Mouse (Mus musculus): ENCODE measurements around the gene 1600002K03Rik. TPM values are rescaled to one million over a fixed set of nuclear protein-coding genes. Genes with fewer than 3 reads are reported as not detected.

The 1600002K03Rik gene
- total RNA-seq, 4 experiments from 2014 or later = 4.9 to 7.7 (median 5.9) TPM

Other genes starting within 250 kb of the 1600002K03Rik start
- 1 to 10 TPM; 1.2 to 1.7 (median 1.3) TPM for gene Arid3a, start 245.9 kb upstream of the 1600002K03Rik start, total RNA-seq (2022)
- 10 to 100 TPM; 28.4 to 36.2 (median 29.6) TPM for gene Wdr18, start 212.8 kb upstream of the 1600002K03Rik start, total RNA-seq (2022)
- gene Grin3b, start 202.2 kb upstream of the 1600002K03Rik start, total RNA-seq (2022) = under 1 TPM; 0.37 to 0.85 (median 0.63) TPM
- 100 to 1,000 TPM; 116 to 120 (median 117) TPM for gene Tmem259, start 188.6 kb upstream of the 1600002K03Rik start, total RNA-seq (2022)
- 10 to 100 TPM; 27.1 to 35.7 (median 33.3) TPM for gene Cnn2, start 184.4 kb upstream of the 1600002K03Rik start, total RNA-seq (2022)
- 1 to 10 TPM; 7.5 to 8.5 (median 8.0) TPM for gene Abca7, start 176.4 kb upstream of the 1600002K03Rik start, total RNA-seq (2022)
- gene Arhgap45, start 156.3 kb upstream of the 1600002K03Rik start, total RNA-seq (2022) = 1 to 10 TPM; 2.9 to 5.1 (median 3.4) TPM
- 100 to 1,000 TPM in 2 of 4 experiments, 10 to 100 TPM in 2; 91.7 to 106 (median 100) TPM for gene Polr2e, start 133.1 kb upstream of the 1600002K03Rik start, total RNA-seq (2022)
- gene Gpx4, start 125.8 kb upstream of the 1600002K03Rik start, total RNA-seq (2022) = 1,000 to 10,000 TPM; 1,048 to 1,125 (median 1,067) TPM
- 10 to 100 TPM in 3 of 4 experiments, 1 to 10 TPM in 1; 9.5 to 12.0 (median 11.1) TPM for gene Sbno2, start 67.4 kb upstream of the 1600002K03Rik start, total RNA-seq (2022)
- gene Stk11, start 57.1 kb upstream of the 1600002K03Rik start, total RNA-seq (2022) = 100 to 1,000 TPM; 148 to 176 (median 153) TPM
- gene Atp5d, start 34.3 kb upstream of the 1600002K03Rik start, total RNA-seq (2022) = 1,000 to 10,000 TPM; 1,050 to 1,135 (median 1,101) TPM
- 1 to 10 TPM; 3.8 to 6.1 (median 4.6) TPM for gene Cbarp, start 32.1 kb upstream of the 1600002K03Rik start, total RNA-seq (2022)
- gene Midn, start 24.7 kb upstream of the 1600002K03Rik start, total RNA-seq (2022) = 100 to 1,000 TPM in 1 of 4 experiments, 10 to 100 TPM in 3; 83.9 to 111 (median 91.0) TPM
- gene Cirbp, start 7.0 kb upstream of the 1600002K03Rik start, total RNA-seq (2022) = 10 to 100 TPM; 34.7 to 69.7 (median 51.6) TPM
- gene Efna2, start 6.5 kb downstream of the 1600002K03Rik start, total RNA-seq (2022) = 1 to 10 TPM in 3 of 4 experiments, under 1 TPM in 1; 0.78 to 1.2 (median 1.1) TPM
- 10 to 100 TPM; 10.5 to 16.3 (median 14.6) TPM for gene Mum1, start 53.5 kb downstream of the 1600002K03Rik start, total RNA-seq (2022)
- 1,000 to 10,000 TPM in 3 of 4 experiments, 100 to 1,000 TPM in 1; 949 to 1,112 (median 1,023) TPM for gene Ndufs7, start 76.2 kb downstream of the 1600002K03Rik start, total RNA-seq (2022)
- 10 to 100 TPM; 10.3 to 17.1 (median 14.7) TPM for gene Gamt, start 88.1 kb downstream of the 1600002K03Rik start, total RNA-seq (2022)
- 10 to 100 TPM; 49.2 to 62.8 (median 56.5) TPM for gene Dazap1, start 88.5 kb downstream of the 1600002K03Rik start, total RNA-seq (2022)
- gene Rps15, start 119.5 kb downstream of the 1600002K03Rik start, total RNA-seq (2022) = 100 to 1,000 TPM; 763 to 919 (median 846) TPM
- 1 to 10 TPM; 2.2 to 3.1 (median 2.2) TPM for gene Apc2, start 123.0 kb downstream of the 1600002K03Rik start, total RNA-seq (2022)
- 10 to 100 TPM; 14.3 to 19.8 (median 16.3) TPM for gene 2310011J03Rik, start 147.6 kb downstream of the 1600002K03Rik start, total RNA-seq (2022)
- 1 to 10 TPM; 1.7 to 3.1 (median 2.7) TPM for gene Pcsk4, start 156.6 kb downstream of the 1600002K03Rik start, total RNA-seq (2022)
- 1 to 10 TPM; 3.1 to 7.6 (median 5.0) TPM for gene Reep6, start 157.0 kb downstream of the 1600002K03Rik start, total RNA-seq (2022)
- gene Adamtsl5, start 175.5 kb downstream of the 1600002K03Rik start, total RNA-seq (2022) = 100 to 1,000 TPM in 2 of 4 experiments, 10 to 100 TPM in 2; 87.9 to 109 (median 99.6) TPM
- 1 to 10 TPM in 2 of 4 experiments, under 1 TPM in 2; 0.91 to 1.3 (median 1.1) TPM for gene Plk5, start 183.5 kb downstream of the 1600002K03Rik start, total RNA-seq (2022)
- 1 to 10 TPM; 5.9 to 9.8 (median 8.3) TPM for gene Mex3d, start 214.7 kb downstream of the 1600002K03Rik start, total RNA-seq (2022)
- 100 to 1,000 TPM in 1 of 4 experiments, 10 to 100 TPM in 3; 92.9 to 107 (median 97.0) TPM for gene Mbd3, start 226.6 kb downstream of the 1600002K03Rik start, total RNA-seq (2022)
- gene Uqcr11, start 233.9 kb downstream of the 1600002K03Rik start, total RNA-seq (2022) = 1,000 to 10,000 TPM; 1,795 to 2,190 (median 1,939) TPM

Data from heart, adult 8-10 months (tissue).